Mouse (Mus musculus) stomach, embryonic 14.5 days (tissue): Measurements from ENCODE around the gene Rbck1. TPM values are rescaled to one million over a fixed set of nuclear protein-coding genes. Genes with fewer than 3 reads are reported as not detected.

Source experiments
- ATAC-seq: fragments of 200-750 bp; cut with Nextera tagmentation; 2 replicates; pipeline ENCODE4 v1.8.0; 2017; ENCODE audit warnings: low read depth, moderate TSS enrichment; ENCODE audit not compliant: insufficient number of reproducible peaks, insufficient read depth, low FRiP score
- H3K27ac ChIP-seq: fragments of 300-500 bp; sonication (generic); 2 replicates; pipeline ENCODE4 v1.5.1; 2014; ENCODE audit warnings: mild to moderate bottlenecking, low read length, moderate library complexity, mixed read lengths
- H3K27me3 ChIP-seq: fragments of 300-500 bp; sonication (generic); 2 replicates; pipeline ENCODE4 v1.6.1; 2014; ENCODE audit warnings: low read length, control low read depth, mixed read lengths; ENCODE audit not compliant: control insufficient read depth, insufficient read depth
- H3K36me3 ChIP-seq: fragments of 300-500 bp; sonication (generic); 2 replicates; pipeline ENCODE4 v1.6.1; 2014; ENCODE audit warnings: mild to moderate bottlenecking, control low read depth, low read length, moderate library complexity, mixed read lengths; ENCODE audit not compliant: control insufficient read depth, insufficient read depth
- H3K4me1 ChIP-seq: fragments of 300-500 bp; sonication (generic); 2 replicates; pipeline ENCODE4 v1.6.1; 2014; ENCODE audit warnings: low read length, control low read depth, mixed read lengths; ENCODE audit not compliant: control insufficient read depth, insufficient read depth
- H3K4me2 ChIP-seq: fragments of 300-500 bp; sonication (generic); replicated peaks from 2 replicates; pipeline ENCODE4 v1.6.1; 2014; ENCODE audit warnings: low read depth, low read length, control low read depth
- H3K4me3 ChIP-seq: fragments of 300-500 bp; sonication (generic); 2 replicates; pipeline ENCODE4 v1.5.1; 2014; ENCODE audit warnings: low read depth, low read length, control low read depth
- H3K9ac ChIP-seq: fragments of 300-500 bp; sonication (generic); replicated peaks from 2 replicates; pipeline ENCODE4 v1.6.1; 2014; ENCODE audit warnings: low read depth, mild to moderate bottlenecking, control low read depth, low read length, moderate library complexity, mixed read lengths
- H3K9me3 ChIP-seq: fragments of 300-500 bp; sonication (generic); 2 replicates; pipeline ENCODE4 v1.6.1; 2016; ENCODE audit warnings: low read depth, low read length, control low read depth; ENCODE audit not compliant: control insufficient read depth
- WGBS: fragments of 180-500 bp; shearing (Covaris S2); extraction: QIAGEN DNeasy Blood & Tissue Kit; methylation state at CpG from one replicate; pipeline ENCODE4 v1.1.7; 2014; 5-methylcytosine and 5-hydroxymethylcytosine counted together
- polyA plus RNA-seq: library from polyadenylated mRNA; unstranded; fragments of >200 nt; fragmentation: Nextera tagmentation; extraction: Ambion mirVana; gene quantifications from 2 replicates; pipeline ENCODE4 v1.2.1, GENCODE M21; 2014

The Rbck1 gene
- polyA plus RNA-seq, 1 experiment from 2014 or later: 81.9 TPM

- Histone ChIP-seq H3K4me3 (no peak overlapping the region), H3K9ac (no peak overlapping the region), H3K4me2 (no peak overlapping the region), H3K27me3 (no peaks in the 10 kb centered on the region), H3K9me3 (no peaks in the 10 kb centered on the region), H3K36me3 (peaks cover 52% of the 10 kb centered on the region), H3K27ac (no peak overlapping the region), H3K4me1 (no peaks in the 10 kb centered on the region)
- ATAC-seq: no peak
- 85% methylated on average over 3 of the region's 3 CpGs for whole genome bisulfite sequencing
Observed at GRCm38 (mm10) chr2:152324842-152325241, 7.6 kb downstream of the Rbck1 start.

GRCm38 (mm10) chr2:152323971-152324370, 8.5 kb downstream of the Rbck1 start:
- Histone ChIP-seq H3K4me3 (no peak overlapping the region), H3K4me1 (no peaks in the 10 kb centered on the region), H3K36me3 (peaks cover 51% of the 10 kb centered on the region), H3K4me2 (no peak overlapping the region), H3K9me3 (no peaks in the 10 kb centered on the region), H3K27me3 (no peaks in the 10 kb centered on the region), H3K27ac (no peak overlapping the region), H3K9ac (no peak overlapping the region)
- ATAC-seq: no peak
- 95% methylated on average over 14 of the region's 14 CpGs for WGBS

- H3K27ac ChIP-seq: no peak overlapping the region
- H3K9ac ChIP-seq: no peak overlapping the region
- no peaks in the 10 kb centered on the region for H3K27me3 ChIP-seq
- 91% methylated on average over 6 of the region's 6 CpGs for WGBS
- no peak overlapping the region for H3K4me3 ChIP-seq
- no peaks in the 10 kb centered on the region for H3K4me1 ChIP-seq
- H3K36me3 ChIP-seq: peaks cover 54% of the 10 kb centered on the region
- ATAC-seq: no peak
- no peak overlapping the region for H3K4me2 ChIP-seq
- H3K9me3 ChIP-seq: no peaks in the 10 kb centered on the region
Observed at GRCm38 (mm10) chr2:152322198-152322597, 10.3 kb downstream of the Rbck1 start.

- Histone ChIP-seq H3K9ac (no peak overlapping the region), H3K27ac (no peak overlapping the region), H3K27me3 (no peaks in the 10 kb centered on the region), H3K9me3 (no peaks in the 10 kb centered on the region), H3K36me3 (peaks cover 49% of the 10 kb centered on the region), H3K4me2 (no peak overlapping the region), H3K4me3 (no peak overlapping the region), H3K4me1 (no peaks in the 10 kb centered on the region)
- ATAC-seq: no peak
- WGBS: 79% methylated on average over 5 of the region's 5 CpGs
Observed at GRCm38 (mm10) chr2:152321558-152321957, 10.9 kb downstream of the Rbck1 start.

- no peak overlapping the region for H3K27ac ChIP-seq
- H3K4me2 ChIP-seq: no peak overlapping the region
- H3K9me3 ChIP-seq: no peaks in the 10 kb centered on the region
- peaks cover 40% of the 10 kb centered on the region for H3K36me3 ChIP-seq
- ATAC-seq: no peak
- H3K4me3 ChIP-seq: no peak overlapping the region
- no peak overlapping the region for H3K9ac ChIP-seq
- H3K27me3 ChIP-seq: no peaks in the 10 kb centered on the region
- no peaks in the 10 kb centered on the region for H3K4me1 ChIP-seq
- 82% methylated on average over 6 of the region's 6 CpGs for WGBS
Observed at GRCm38 (mm10) chr2:152317054-152317453, 15.4 kb downstream of the Rbck1 start.

- WGBS: 85% methylated on average over 6 of the region's 6 CpGs
- peaks cover 63% of the 10 kb centered on the region for H3K36me3 ChIP-seq
- H3K4me1 ChIP-seq: no peaks in the 10 kb centered on the region
Observed at GRCm38 (mm10) chr2:152313926-152314325, 18.5 kb downstream of the Rbck1 start.

GRCm38 (mm10) chr2:152312996-152313395, 19.5 kb downstream of the Rbck1 start:
- Histone ChIP-seq H3K9me3 (no peaks in the 10 kb centered on the region), H3K27me3 (no peaks in the 10 kb centered on the region), H3K4me2 (no peak overlapping the region), H3K9ac (no peak overlapping the region), H3K4me1 (no peaks in the 10 kb centered on the region), H3K27ac (no peak overlapping the region), H3K4me3 (no peak overlapping the region), H3K36me3 (peaks cover 65% of the 10 kb centered on the region)
- no peak for ATAC-seq
- 81% methylated on average over 7 of the region's 7 CpGs for WGBS

More at GRCm38 (mm10) chr2:152313926-152314325, 18.5 kb downstream of the Rbck1 start:
- no peak overlapping the region for H3K4me2 ChIP-seq
- no peak for ATAC-seq
- H3K9me3 ChIP-seq: no peaks in the 10 kb centered on the region
- no peaks in the 10 kb centered on the region for H3K27me3 ChIP-seq
- H3K27ac ChIP-seq: no peak overlapping the region
- no peak overlapping the region for H3K4me3 ChIP-seq
- H3K9ac ChIP-seq: no peak overlapping the region

- Histone ChIP-seq H3K9me3 (no peaks in the 10 kb centered on the region), H3K4me3 (no peak overlapping the region), H3K4me1 (no peaks in the 10 kb centered on the region), H3K36me3 (peaks cover 66% of the 10 kb centered on the region), H3K9ac (no peak overlapping the region), H3K27me3 (no peaks in the 10 kb centered on the region), H3K27ac (no peak overlapping the region), H3K4me2 (no peak overlapping the region)
- 87% methylated on average over 3 of the region's 3 CpGs for WGBS
- ATAC-seq: no peak
Observed at GRCm38 (mm10) chr2:152307186-152307585, 25.3 kb downstream of the Rbck1 start.

GRCm38 (mm10) chr2:152305480-152305879, 27.0 kb downstream of the Rbck1 start:
- ATAC-seq: no peak
- no peaks in the 10 kb centered on the region for H3K4me1 ChIP-seq
- H3K4me3 ChIP-seq: no peak overlapping the region
- no peaks in the 10 kb centered on the region for H3K9me3 ChIP-seq
- no peak overlapping the region for H3K9ac ChIP-seq
- no peaks in the 10 kb centered on the region for H3K27me3 ChIP-seq
- H3K27ac ChIP-seq: no peak overlapping the region
- no peak overlapping the region for H3K4me2 ChIP-seq
- peaks cover 53% of the 10 kb centered on the region for H3K36me3 ChIP-seq
- WGBS: 94% methylated on average over 6 of the region's 6 CpGs
